ENCODE assay signal across 14 mouse cellular contexts in the genomic region with DNA sequence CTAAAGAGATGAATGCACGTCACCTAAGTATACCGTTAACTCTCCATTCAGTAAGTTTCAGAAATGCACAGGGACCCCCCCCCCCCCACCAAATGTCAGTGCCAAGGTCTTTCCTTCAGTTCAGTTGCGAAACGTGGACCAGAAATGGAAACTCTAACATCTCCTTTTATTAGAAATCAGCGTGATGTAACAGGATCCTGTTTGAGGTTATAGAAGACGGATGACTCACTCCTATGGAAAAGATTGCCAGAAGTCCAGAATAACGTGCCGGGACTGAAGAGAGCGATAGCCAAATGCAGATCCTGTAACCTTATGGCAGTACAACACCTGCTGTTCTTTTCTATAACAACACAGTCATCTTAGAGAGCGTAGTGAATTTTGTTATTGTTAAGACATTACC. TPM values are rescaled to one million over a fixed set of nuclear protein-coding genes. Genes with fewer than 3 reads are reported as not detected.
A peak's percentile ranks its signal among the peaks of the same experiment; 100 is the strongest.
DNase-seq lines count a peak whose midpoint lies in the region; ATAC-seq and TF ChIP-seq lines count a peak whose summit lies in the region.
"Had no signal": no experiment of that assay in that cellular context is flagged by ENCODE, and none has a peak within 500 bp of the region (broad histone marks: within the 10 kb centered on the region; RNA-seq: fewer than 3 reads in every experiment).

No protein-coding gene starts in this region.

- no peak overlapping the region for H3K27ac ChIP-seq in lung, postnatal 0 days (ENCODE audit: low read length)
- H3K27ac ChIP-seq: embryonic facial prominence, embryonic 12.5 days had no signal

- H3ac ChIP-seq in myocyte (ENCODE audit: control insufficient read depth, insufficient read length) = no peak overlapping the region

- no peaks in the 10 kb centered on the region for H3K4me1 ChIP-seq in lung, postnatal 0 days (ENCODE audit: insufficient read depth, low read depth, low read length)
- H3K4me1 ChIP-seq in lung, adult 2 months (ENCODE audit: control insufficient read depth, insufficient read depth, low read length) = no peaks in the 10 kb centered on the region
- H3K4me1 ChIP-seq: embryonic facial prominence, embryonic 12.5 days had no signal

- no peak overlapping the region for H3K4me2 ChIP-seq in lung, postnatal 0 days (replicated peaks; ENCODE audit: low read depth, low read length)
- H3K4me2 ChIP-seq in myocyte (ENCODE audit: low read depth) = peak overlapping the region; percentile 98
- H3K4me2 ChIP-seq: embryonic facial prominence, embryonic 12.5 days had no signal

- no peak for TF ChIP-seq CTCF in lung, postnatal 0 days (IDR thresholded peaks at IDR 0.05)
- no peak for TF ChIP-seq CTCF in lung, adult 2 months (IDR thresholded peaks at IDR 0.05; ENCODE audit: insufficient read depth, low read length)

- peak; percentile 40 for ATAC-seq in lung, postnatal 0 days

- TF ChIP-seq EP300 in lung, postnatal 0 days (IDR thresholded peaks at IDR 0.05) = no peak

- no peak overlapping the region for H3K9ac ChIP-seq in lung, postnatal 0 days (replicated peaks; ENCODE audit: low read depth)
- H3K9ac ChIP-seq: embryonic facial prominence, embryonic 12.5 days had no signal

- no peak overlapping the region for H3K4me3 ChIP-seq in lung, postnatal 0 days (ENCODE audit: low read depth, low read length)
- no peak overlapping the region for H3K4me3 ChIP-seq in lung, adult 2 months (replicated peaks; ENCODE audit: extremely low read depth, low read depth, low read length)
- peak overlapping the region; percentile 6 for H3K4me3 ChIP-seq in myocyte
- H3K4me3 ChIP-seq: embryonic facial prominence, embryonic 12.5 days had no signal

- DNase-seq in gastrocnemius, adult 18-20 months (ENCODE audit: low spot score) = peak; percentile 80
- no peak for DNase-seq in gastrocnemius, postnatal 10 days
- peak; percentile 69 for DNase-seq in lung, postnatal 0 days (ENCODE audit: low spot score)
- no peak for DNase-seq in lung, adult 2 months
- DNase-seq in cerebellum, postnatal 10 days = peak; percentile 51 to 67
- DNase-seq in right cerebral cortex, postnatal 25 days = no peak
- DNase-seq in thymus, postnatal 36 days = no peak
- DNase-seq: thymus, adult 2 months had no signal

- H3K27me3 ChIP-seq in lung, postnatal 0 days (replicated peaks; ENCODE audit: insufficient read depth, low read length) = no peaks in the 10 kb centered on the region
- H3K27me3 ChIP-seq in myocyte (ENCODE audit: control insufficient read depth, insufficient read depth, insufficient read length) = no peaks in the 10 kb centered on the region
- H3K27me3 ChIP-seq: embryonic facial prominence, embryonic 12.5 days had no signal

- no peaks in the 10 kb centered on the region for H3K79me2 ChIP-seq in myocyte (ENCODE audit: control insufficient read depth, insufficient read depth)

- 47% methylated on average over 10 of the region's 10 CpGs for WGBS in lung, postnatal 0 days
- whole genome bisulfite sequencing in lung, adult 2 months = 41% methylated on average over 10 of the region's 10 CpGs

- H3K9me3 ChIP-seq in lung, postnatal 0 days (ENCODE audit: low read length) = no peaks in the 10 kb centered on the region
- H3K9me3 ChIP-seq: embryonic facial prominence, embryonic 12.5 days had no signal

- no peak for TF ChIP-seq POLR2A in lung, adult 2 months (IDR thresholded peaks at IDR 0.05; ENCODE audit: borderline replicate concordance, extremely low read depth, low read depth, low read length)
- no peak for TF ChIP-seq POLR2A in myocyte (IDR thresholded peaks at IDR 0.05; ENCODE audit: insufficient read length, low read depth)

- no peaks in the 10 kb centered on the region for H3K36me3 ChIP-seq in lung, postnatal 0 days (ENCODE audit: insufficient read depth, low read length)
- H3K36me3 ChIP-seq in myocyte (ENCODE audit: control insufficient read depth, insufficient read depth) = no peaks in the 10 kb centered on the region
- H3K36me3 ChIP-seq: embryonic facial prominence, embryonic 12.5 days had no signal

TF ChIP-seq in myocyte, 11 proteins besides CTCF, POLR2A, EP300 and RAD21:
- TF ChIP-seq MYOD1 (IDR thresholded peaks at IDR 0.05; ENCODE audit: control insufficient read depth in 1 of 3, insufficient read length in 2 of 3, low read depth in 2 of 3) (peak in 2 of 3 experiments; percentile 10 to 30), E2F4 (IDR thresholded peaks at IDR 0.05; ENCODE audit: insufficient read depth) (no peak), CEBPB (IDR thresholded peaks at IDR 0.05; ENCODE audit: insufficient read depth, poor library complexity, severe bottlenecking) (peak; percentile 93), REST (IDR thresholded peaks at IDR 0.05; ENCODE audit: insufficient read depth, insufficient read length) (no peak)

RNA-seq across cellular contexts. Expression of gene Cxcl10, which starts 19.7 kb away (rescaled TPM):
- total RNA-seq in gastrocnemius, adult 18-20 months (2021) = under 1 TPM in 1 of 2 experiments, not detected in 1; 0.47 TPM
- total RNA-seq in gastrocnemius, postnatal 10 days (2021) = under 1 TPM in 1 of 2 experiments, not detected in 1; 0.43 TPM
- polyA plus RNA-seq in lung, postnatal 0 days (2015; fragmentation: Nextera tagmentation; extraction: Ambion mirVana) = 0.49 and 3.1 TPM in 2 replicates
- 2.2 and 3.0 TPM in 2 replicates for polyA plus RNA-seq in lung, adult 2 months (2012; rRNA removed)
- polyA plus RNA-seq in myocyte (2012; fragmentation: generic; extraction: Trizol) = 0.62 TPM
- total RNA-seq: left cerebral cortex, postnatal 25 days had no signal
- polyA plus RNA-seq: neural tube, embryonic 11.5 days had no signal

RNA-seq across cellular contexts. Expression of gene Art3, which starts 36.8 kb away (rescaled TPM):
- 100 to 1,000 TPM; 378 to 469 TPM for total RNA-seq in gastrocnemius, adult 18-20 months (2021)
- total RNA-seq in gastrocnemius, postnatal 10 days (2021) = 100 to 1,000 TPM; 327 to 371 TPM
- polyA plus RNA-seq in lung, postnatal 0 days (2015; fragmentation: Nextera tagmentation; extraction: Ambion mirVana) = 37.0 and 46.5 TPM in 2 replicates
- polyA plus RNA-seq in lung, adult 2 months (2012; rRNA removed) = 16.5 and 26.2 TPM in 2 replicates
- polyA plus RNA-seq in myocyte (2012; fragmentation: generic; extraction: Trizol) = 3.8 TPM

RNA-seq across cellular contexts. Expression of gene Cxcl9, which starts 40.5 kb away (rescaled TPM):
- under 1 TPM; 0.30 to 0.36 TPM for total RNA-seq in gastrocnemius, adult 18-20 months (2021)
- 1 to 10 TPM; 3.7 to 5.3 TPM for total RNA-seq in gastrocnemius, postnatal 10 days (2021)
- not detected in 2 replicates for polyA plus RNA-seq in lung, postnatal 0 days (2015; fragmentation: Nextera tagmentation; extraction: Ambion mirVana)
- polyA plus RNA-seq in lung, adult 2 months (2012; rRNA removed) = 1.8 and 3.0 TPM in 2 replicates
- 0.02 TPM for polyA plus RNA-seq in myocyte (2012; fragmentation: generic; extraction: Trizol)
- total RNA-seq: CH12.LX; left cerebral cortex, postnatal 25 days had no signal
- polyA plus RNA-seq: embryonic facial prominence, embryonic 12.5 days; lung, embryonic 16.5 days; neural tube, embryonic 11.5 days had no signal

RNA-seq across cellular contexts. Expression of gene Sdad1, which starts 58.1 kb away (rescaled TPM):
- 10 to 100 TPM; 15.8 to 17.4 TPM for total RNA-seq in gastrocnemius, adult 18-20 months (2021)
- 10 to 100 TPM; 20.3 to 20.8 TPM for total RNA-seq in gastrocnemius, postnatal 10 days (2021)
- polyA plus RNA-seq in lung, postnatal 0 days (2015; fragmentation: Nextera tagmentation; extraction: Ambion mirVana) = 14.8 and 15.0 TPM in 2 replicates
- 5.5 and 7.1 TPM in 2 replicates for polyA plus RNA-seq in lung, adult 2 months (2012; rRNA removed)
- polyA plus RNA-seq in myocyte (2012; fragmentation: generic; extraction: Trizol) = 7.5 TPM

Comparison
In these comparisons a context has a peak if more than half of its experiments do, and no peak if none do; other contexts are left out.
1. DNase-seq: peak in gastrocnemius, adult 18-20 months (single experiment), lung, postnatal 0 days (single experiment) and cerebellum, postnatal 10 days (2 of 2); none in gastrocnemius, postnatal 10 days (single experiment), lung, adult 2 months (single experiment), right cerebral cortex, postnatal 25 days (single experiment) and thymus, postnatal 36 days (0 of 2).